20 mouse cellular contexts compared by ENCODE assay signal in the genomic region with DNA sequence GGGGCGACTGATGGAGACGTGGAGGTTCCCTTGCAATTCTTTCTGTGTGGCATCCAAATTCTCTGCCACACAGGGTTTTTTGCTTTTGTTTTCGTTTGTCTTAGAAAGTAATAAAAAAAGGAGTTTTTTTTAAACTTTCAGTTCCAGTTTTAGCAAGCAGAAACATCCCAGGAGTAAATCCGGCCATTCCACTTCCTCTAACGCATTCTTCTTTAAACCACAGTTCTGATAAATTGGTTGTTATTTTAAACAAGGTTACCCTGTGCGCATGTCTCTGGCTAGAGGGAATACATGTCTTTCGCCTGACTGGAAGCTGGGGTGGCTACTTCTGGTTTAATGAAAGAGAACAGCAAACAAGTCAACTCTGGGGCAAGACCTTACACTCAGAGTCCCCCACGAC. TPM values are rescaled to one million over a fixed set of nuclear protein-coding genes. Genes with fewer than 3 reads are reported as not detected.
DNase-seq lines count a peak whose midpoint lies in the region; ATAC-seq and TF ChIP-seq lines count a peak whose summit lies in the region.
"Had no signal": no experiment of that assay in that cellular context is flagged by ENCODE, and none has a peak within 500 bp of the region (broad histone marks: within the 10 kb centered on the region; RNA-seq: fewer than 3 reads in every experiment).

No protein-coding gene starts in this region.

- H3K27me3 ChIP-seq in intestine, embryonic 15.5 days (replicated peaks) = no peaks in the 10 kb centered on the region
- H3K27me3 ChIP-seq in intestine, postnatal 0 days (replicated peaks; ENCODE audit: control insufficient read depth, insufficient read depth, low read length) = no peaks in the 10 kb centered on the region
- H3K27me3 ChIP-seq in lung, embryonic 14.5 days (ENCODE audit: insufficient read depth, low read length) = no peaks in the 10 kb centered on the region
- no peaks in the 10 kb centered on the region for H3K27me3 ChIP-seq in embryonic facial prominence, embryonic 10.5 days (replicated peaks; ENCODE audit: low read depth, poor library complexity, severe bottlenecking)

- no peak overlapping the region for H3K9ac ChIP-seq in intestine, embryonic 15.5 days
- no peak overlapping the region for H3K9ac ChIP-seq in intestine, postnatal 0 days (ENCODE audit: low read depth, low read length)
- H3K9ac ChIP-seq in lung, embryonic 14.5 days = 0 out of 2 replicates have a peak overlapping the region, but pooled peaks have one; percentile 11
- H3K9ac ChIP-seq: midbrain, embryonic 12.5 days had no signal

- no peak overlapping the region for H3K4me2 ChIP-seq in intestine, embryonic 15.5 days (replicated peaks)
- H3K4me2 ChIP-seq in intestine, postnatal 0 days (replicated peaks; ENCODE audit: low read depth) = no peak overlapping the region
- H3K4me2 ChIP-seq in lung, embryonic 14.5 days = no peak overlapping the region
- H3K4me2 ChIP-seq: midbrain, embryonic 12.5 days had no signal

- 0 out of 2 replicates have a peak overlapping the region, but pooled peaks have one; percentile 2 for H3K27ac ChIP-seq in intestine, embryonic 15.5 days
- no peak overlapping the region for H3K27ac ChIP-seq in intestine, postnatal 0 days (ENCODE audit: low read depth, low read length)
- H3K27ac ChIP-seq in lung, embryonic 14.5 days (ENCODE audit: low read depth) = no peak overlapping the region
- H3K27ac ChIP-seq in embryonic facial prominence, embryonic 10.5 days (replicated peaks) = no peak overlapping the region
- H3K27ac ChIP-seq: midbrain, embryonic 12.5 days; stomach, postnatal 0 days had no signal

- H3K4me3 ChIP-seq in intestine, embryonic 15.5 days (replicated peaks) = no peak overlapping the region
- H3K4me3 ChIP-seq in intestine, postnatal 0 days (ENCODE audit: low read depth, low read length) = no peak overlapping the region
- H3K4me3 ChIP-seq in lung, embryonic 14.5 days (ENCODE audit: low read depth, low read length) = no peak overlapping the region
- no peak overlapping the region for H3K4me3 ChIP-seq in embryonic facial prominence, embryonic 10.5 days
- H3K4me3 ChIP-seq: midbrain, embryonic 12.5 days had no signal

- no peaks in the 10 kb centered on the region for H3K36me3 ChIP-seq in intestine, embryonic 15.5 days
- no peaks in the 10 kb centered on the region for H3K36me3 ChIP-seq in intestine, postnatal 0 days (ENCODE audit: control insufficient read depth, insufficient read depth)
- H3K36me3 ChIP-seq in lung, embryonic 14.5 days (ENCODE audit: insufficient read depth) = no peaks in the 10 kb centered on the region
- H3K36me3 ChIP-seq in embryonic facial prominence, embryonic 10.5 days (replicated peaks) = no peaks in the 10 kb centered on the region
- H3K36me3 ChIP-seq: G1E; midbrain, embryonic 12.5 days had no signal

- TF ChIP-seq CTCF in intestine, postnatal 0 days (IDR thresholded peaks at IDR 0.05; ENCODE audit: low read depth) = no peak
- TF ChIP-seq CTCF in lung, embryonic 14.5 days (IDR thresholded peaks at IDR 0.05; ENCODE audit: low read depth) = no peak

- H3K9me3 ChIP-seq in intestine, embryonic 15.5 days = no peaks in the 10 kb centered on the region
- no peaks in the 10 kb centered on the region for H3K9me3 ChIP-seq in intestine, postnatal 0 days (ENCODE audit: control insufficient read depth)
- H3K9me3 ChIP-seq in lung, embryonic 14.5 days (ENCODE audit: low read depth, low read length) = no peaks in the 10 kb centered on the region
- H3K9me3 ChIP-seq in embryonic facial prominence, embryonic 10.5 days = no peaks in the 10 kb centered on the region
- H3K9me3 ChIP-seq: G1E; midbrain, embryonic 12.5 days had no signal

- WGBS in intestine, embryonic 15.5 days = 47% methylated on average over 8 of the region's 8 CpGs
- 60% methylated on average over 8 of the region's 8 CpGs for WGBS in intestine, postnatal 0 days
- 30% methylated on average over 8 of the region's 8 CpGs for WGBS in lung, embryonic 14.5 days
- WGBS in embryonic facial prominence, embryonic 10.5 days = 75% methylated on average over 8 of the region's 8 CpGs

- ATAC-seq in intestine, embryonic 15.5 days = no peak
- ATAC-seq in intestine, postnatal 0 days = no peak
- ATAC-seq in lung, embryonic 14.5 days (ENCODE audit: insufficient read depth) = no peak
- peak; percentile 54 for ATAC-seq in common myeloid progenitor, adult 5-6 weeks (replicated peaks; ENCODE audit: low read depth, poor library complexity, severe bottlenecking)

- H3K4me1 ChIP-seq in intestine, embryonic 15.5 days (replicated peaks) = peaks cover 9% of the 10 kb centered on the region; the same call in 1 of the 2 replicates
- no peaks in the 10 kb centered on the region; the same call in 1 of the 2 replicates for H3K4me1 ChIP-seq in intestine, postnatal 0 days (replicated peaks; ENCODE audit: control insufficient read depth, insufficient read depth, low read length)
- peaks cover 11% of the 10 kb centered on the region for H3K4me1 ChIP-seq in lung, embryonic 14.5 days (ENCODE audit: insufficient read depth)
- peaks cover 9% of the 10 kb centered on the region; the same call in 1 of the 2 replicates for H3K4me1 ChIP-seq in embryonic facial prominence, embryonic 10.5 days

- peak; percentile 21 for DNase-seq in lung, embryonic 14.5 days
- no peak for DNase-seq in lung, postnatal 14 days
- peak; percentile 21 for DNase-seq in skeletal muscle tissue, adult 2 months (ENCODE audit: low read depth, low spot score)
- DNase-seq in embryonic facial prominence, embryonic 10.5 days (ENCODE audit: low spot score) = no peak
- DNase-seq: adrenal gland, adult 8-10 months; cerebellum, postnatal 10 days; heart, adult 11 months; right cerebral cortex, postnatal 25 days; thymus, postnatal 4 days had no signal

RNA-seq across cellular contexts. Expression of gene S100z, which starts 16.3 kb away (rescaled TPM):
- polyA plus RNA-seq in intestine, embryonic 15.5 days (2015; fragmentation: Nextera tagmentation; extraction: Ambion mirVana) = 0.43 and 0.51 TPM in 2 replicates
- 2.0 and 2.1 TPM in 2 replicates for polyA plus RNA-seq in intestine, postnatal 0 days (2015; fragmentation: Nextera tagmentation; extraction: Ambion mirVana)
- polyA plus RNA-seq in lung, embryonic 14.5 days (2014; fragmentation: Nextera tagmentation; extraction: Ambion mirVana) = 0.74 TPM in 1 of 2 replicates, not detected in the other
- not detected in 2 replicates for total RNA-seq in common myeloid progenitor, adult 5-6 weeks (2017)
- 0.60 TPM in 1 of 2 replicates, not detected in the other for polyA plus RNA-seq in embryonic facial prominence, embryonic 10.5 days (2016; fragmentation: Nextera tagmentation; extraction: Ambion mirVana)
- total RNA-seq: adrenal gland, adult 8-10 months; G1E; hematopoietic stem cell, adult 5-6 weeks; layer of hippocampus, postnatal 10 days; left cerebral cortex, postnatal 36 days had no signal
- polyA plus RNA-seq: C2C12; G1E; liver, embryonic 16.5 days; midbrain, embryonic 12.5 days had no signal

RNA-seq across cellular contexts. Expression of gene F2rl1, which starts 30.2 kb away (rescaled TPM):
- 15.3 and 15.5 TPM in 2 replicates for polyA plus RNA-seq in intestine, embryonic 15.5 days (2015; fragmentation: Nextera tagmentation; extraction: Ambion mirVana)
- polyA plus RNA-seq in intestine, postnatal 0 days (2015; fragmentation: Nextera tagmentation; extraction: Ambion mirVana) = 32.6 and 36.4 TPM in 2 replicates
- polyA plus RNA-seq in lung, embryonic 14.5 days (2014; fragmentation: Nextera tagmentation; extraction: Ambion mirVana) = 4.1 and 4.5 TPM in 2 replicates
- total RNA-seq in common myeloid progenitor, adult 5-6 weeks (2017) = 0.10 and 0.78 TPM in 2 replicates
- polyA plus RNA-seq in embryonic facial prominence, embryonic 10.5 days (2016; fragmentation: Nextera tagmentation; extraction: Ambion mirVana) = 0.15 and 0.19 TPM in 2 replicates
- total RNA-seq: hematopoietic stem cell, adult 5-6 weeks had no signal
- polyA plus RNA-seq: C2C12, G1E had no signal

RNA-seq across cellular contexts. Expression of gene Crhbp, which starts 50.1 kb away (rescaled TPM):
- 0.15 and 0.24 TPM in 2 replicates for polyA plus RNA-seq in intestine, embryonic 15.5 days (2015; fragmentation: Nextera tagmentation; extraction: Ambion mirVana)
- not detected in 2 replicates for polyA plus RNA-seq in intestine, postnatal 0 days (2015; fragmentation: Nextera tagmentation; extraction: Ambion mirVana)
- polyA plus RNA-seq in lung, embryonic 14.5 days (2014; fragmentation: Nextera tagmentation; extraction: Ambion mirVana) = 0.11 TPM in 1 of 2 replicates, not detected in the other
- not detected in 2 replicates for total RNA-seq in common myeloid progenitor, adult 5-6 weeks (2017)
- 0.80 and 1.4 TPM in 2 replicates for polyA plus RNA-seq in embryonic facial prominence, embryonic 10.5 days (2016; fragmentation: Nextera tagmentation; extraction: Ambion mirVana)
- total RNA-seq: adrenal gland, adult 8-10 months; hematopoietic stem cell, adult 5-6 weeks had no signal
- polyA plus RNA-seq: G1E had no signal

Comparison
In these comparisons a context has a peak if more than half of its experiments do, and no peak if none do; other contexts are left out.
1. DNase-seq: peak in lung, embryonic 14.5 days (single experiment) and skeletal muscle tissue, adult 2 months (single experiment); none in lung, postnatal 14 days (single experiment) and embryonic facial prominence, embryonic 10.5 days (single experiment).